Mouse (Mus musculus): Measurements from ENCODE around the gene Agap2. TPM values are rescaled to one million over a fixed set of nuclear protein-coding genes. Genes with fewer than 3 reads are reported as not detected.
"Not testable (repeated sequence)": the region's sequence is repeated elsewhere in the genome, so short reads cannot be mapped to it uniquely, and the experiment has no call there.

The Agap2 gene
- total RNA-seq, 1 experiment from 2014 or later, result 2.6 TPM

- no peak for DNase-seq
Observed at GRCm38 (mm10) chr10:127107563-127108261, 32.6 kb downstream of the Agap2 start.

- no peak for DNase-seq
Observed at GRCm38 (mm10) chr10:127108262-127108583, 33.1 kb downstream of the Agap2 start.

- no peak for DNase-seq
Observed at GRCm38 (mm10) chr10:127111001-127111887, 36.2 kb downstream of the Agap2 start.

GRCm38 (mm10) chr10:127114408-127114807, 39.3 kb downstream of the Agap2 start:
- no peak for DNase-seq

GRCm38 (mm10) chr10:127115068-127115467, 40.0 kb downstream of the Agap2 start:
- no peak for DNase-seq

- no peak for DNase-seq
Observed at GRCm38 (mm10) chr10:127118470-127118869, 43.4 kb downstream of the Agap2 start.

GRCm38 (mm10) chr10:127119229-127119628, 44.1 kb downstream of the Agap2 start:
- no peak for DNase-seq

- no peak for DNase-seq
Observed at GRCm38 (mm10) chr10:127120301-127121065, 45.4 kb downstream of the Agap2 start.

- peak; percentile 94 for DNase-seq
Observed at GRCm38 (mm10) chr10:127121066-127121477, 46.0 kb downstream of the Agap2 start, which contains the start of gene Os9. Os9 (minus strand) TSS chr10:127121131.

GRCm38 (mm10) chr10:127122018-127122417, 46.9 kb downstream of the Agap2 start:
- no peak for DNase-seq

GRCm38 (mm10) chr10:127122784-127123435, 47.8 kb downstream of the Agap2 start:
- no peak for DNase-seq

GRCm38 (mm10) chr10:127123436-127123805, 48.3 kb downstream of the Agap2 start:
- DNase-seq, result peak; percentile 58

- peak; percentile 52 for DNase-seq
Observed at GRCm38 (mm10) chr10:127125210-127126001, 50.3 kb downstream of the Agap2 start.

GRCm38 (mm10) chr10:127126579-127126978, 51.5 kb downstream of the Agap2 start:
- no peak for DNase-seq

GRCm38 (mm10) chr10:127127711-127128279, 52.7 kb downstream of the Agap2 start:
- DNase-seq, result no peak

- peak; percentile 9 for DNase-seq
Observed at GRCm38 (mm10) chr10:127129431-127129830, 54.3 kb downstream of the Agap2 start.

- no peak for DNase-seq
Observed at GRCm38 (mm10) chr10:127132469-127132868, 57.4 kb downstream of the Agap2 start.

GRCm38 (mm10) chr10:127134394-127135035, 59.4 kb downstream of the Agap2 start:
- not testable (repeated sequence) for DNase-seq

GRCm38 (mm10) chr10:127135118-127135836, 60.2 kb downstream of the Agap2 start:
- no peak for DNase-seq

GRCm38 (mm10) chr10:127136510-127136909, 61.4 kb downstream of the Agap2 start:
- DNase-seq, result no peak
